Mouse (Mus musculus) thymus, adult 2 months (tissue): ENCODE results near the gene Evc2. TPM values are rescaled to one million over a fixed set of nuclear protein-coding genes. Genes with fewer than 3 reads are reported as not detected.

Source experiments
- DNase-seq: peaks from one replicate; pipeline ENCODE4 v3.0.0; 2021
- H3K27ac ChIP-seq: fragments of 200-500 bp; 2 replicates; pipeline ENCODE4 v1.5.1; 2012; ENCODE audit warnings: low read length, control low read depth; ENCODE audit not compliant: control insufficient read depth, insufficient read depth
- H3K27me3 ChIP-seq: fragments of 200-500 bp; 2 replicates; pipeline ENCODE4 v1.6.1; 2012; ENCODE audit warnings: mild to moderate bottlenecking, low read length, moderate library complexity, mixed read lengths; ENCODE audit not compliant: control insufficient read depth, insufficient read depth
- H3K36me3 ChIP-seq: fragments of 200-500 bp; 2 replicates; pipeline ENCODE4 v1.6.1; 2012; ENCODE audit warnings: mild to moderate bottlenecking, low read length, moderate library complexity; ENCODE audit not compliant: control insufficient read depth, insufficient read depth
- H3K4me1 ChIP-seq: fragments of 200-500 bp; replicated peaks from 2 replicates; pipeline ENCODE4 v1.6.1; 2012; ENCODE audit warnings: low read length; ENCODE audit not compliant: control insufficient read depth, insufficient read depth
- H3K4me3 ChIP-seq: fragments of 200-500 bp; 2 replicates; pipeline ENCODE4 v1.5.1; 2012; ENCODE audit warnings: mild to moderate bottlenecking, low read length, control low read depth, moderate library complexity; ENCODE audit not compliant: control insufficient read depth, insufficient read depth
- CTCF ChIP-seq: fragments of 200-500 bp; IDR thresholded peaks from 2 replicates; pipeline ENCODE4 v1.5.1; 2012; ENCODE audit warnings: mild to moderate bottlenecking, control low read depth, low read length, moderate library complexity, borderline replicate concordance; ENCODE audit not compliant: control insufficient read depth, poor library complexity, insufficient read depth; ENCODE audit errors: extremely low read depth
- POLR2A ChIP-seq: fragments of 200-500 bp; IDR thresholded peaks from 2 replicates; pipeline ENCODE4 v1.6.1; 2012; ENCODE audit warnings: mild to moderate bottlenecking, low read length, control low read depth, moderate library complexity; ENCODE audit not compliant: control insufficient read depth, poor library complexity, insufficient read depth; ENCODE audit errors: extremely low read depth
- whole genome bisulfite sequencing: fragments of 180-500 bp; shearing (Covaris S2); methylation state at CpG from one replicate; pipeline ENCODE4 v1.1.7; 2018; 5-methylcytosine and 5-hydroxymethylcytosine counted together
- polyA plus RNA-seq: library from polyadenylated mRNA; depleted of rRNA; stranded (reverse); fragments of >200 nt; gene quantifications from 2 replicates; pipeline ENCODE4 v1.2.3, GENCODE M21; 2012

Gene Evc2
- polyA plus RNA-seq, 1 experiment, result 7.2 TPM

GRCm38 (mm10) chr5:37336485-37337105 lies 1.7 kb upstream of the Evc2 start, which contains the start of gene Evc:
Evc (minus strand) TSS chr5:37336894.
- no peak for DNase-seq
- no peak within 1 kb of the TSS for H3K27ac ChIP-seq
- TF ChIP-seq CTCF (no peak), POLR2A (no peak)
- peak within 1 kb of the TSS; percentile 16 for H3K4me3 ChIP-seq
- no peaks in the 10 kb centered on the region for H3K36me3 ChIP-seq
- 4% methylated on average over 48 of the region's 48 CpGs for WGBS
- H3K4me1 ChIP-seq, result no peaks in the 10 kb centered on the region
- H3K27me3 ChIP-seq, result peaks cover 5% of the 10 kb centered on the region; the same call in 1 of the 2 replicates

DNA sequence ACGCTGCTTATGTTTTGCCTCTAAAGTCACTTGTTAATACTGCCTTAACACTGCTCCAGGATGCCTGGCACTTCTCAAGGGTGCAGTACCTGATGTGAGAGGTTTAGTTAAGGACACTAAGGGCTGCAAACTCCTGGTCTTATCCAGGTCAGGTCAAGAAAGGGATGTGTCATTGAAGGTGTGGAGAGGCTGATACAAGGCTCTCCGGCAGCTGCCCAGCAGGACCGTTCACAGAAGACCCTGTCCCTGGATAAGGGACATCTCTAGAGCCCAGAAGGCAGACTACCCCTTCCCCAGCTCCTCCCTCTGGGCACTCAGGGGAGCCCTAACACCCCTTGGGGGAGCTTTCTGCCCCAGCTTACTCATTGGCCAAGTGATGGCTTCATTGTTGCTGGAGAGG lies 603 bp upstream of the Evc2 start:
- Histone ChIP-seq H3K27me3 (peaks cover 5% of the 10 kb centered on the region; the same call in 1 of the 2 replicates), H3K27ac (no peak overlapping the region), H3K4me1 (no peaks in the 10 kb centered on the region), H3K36me3 (no peaks in the 10 kb centered on the region), H3K4me3 (no peak overlapping the region)
- no peak for TF ChIP-seq CTCF
- TF ChIP-seq POLR2A, result no peak
- DNase-seq, result no peak
- 87% methylated on average over 3 of the region's 3 CpGs for WGBS

- no peaks in the 10 kb centered on the region for H3K36me3 ChIP-seq
- TF ChIP-seq POLR2A, result no peak
- no peak for TF ChIP-seq CTCF
- no peak overlapping the region for H3K27ac ChIP-seq
- no peak overlapping the region for H3K4me3 ChIP-seq
- no peaks in the 10 kb centered on the region for H3K27me3 ChIP-seq
- no peak for DNase-seq
- no peaks in the 10 kb centered on the region for H3K4me1 ChIP-seq
- 96% methylated on average over 2 of the region's 2 CpGs for WGBS
Measured at GRCm38 (mm10) chr5:37343962-37344361, 5.7 kb downstream of the Evc2 start.

- no peak for DNase-seq
- Histone ChIP-seq H3K4me1 (no peaks in the 10 kb centered on the region), H3K36me3 (no peaks in the 10 kb centered on the region), H3K27ac (no peak overlapping the region), H3K27me3 (no peaks in the 10 kb centered on the region), H3K4me3 (no peak overlapping the region)
- no peak for TF ChIP-seq CTCF
- no peak for TF ChIP-seq POLR2A
- WGBS, result 93% methylated on average over 2 of the region's 2 CpGs
Measured at GRCm38 (mm10) chr5:37351791-37352190, 13.5 kb downstream of the Evc2 start.

- Histone ChIP-seq H3K4me1 (no peaks in the 10 kb centered on the region), H3K4me3 (no peak overlapping the region), H3K27me3 (no peaks in the 10 kb centered on the region), H3K36me3 (no peaks in the 10 kb centered on the region), H3K27ac (no peak overlapping the region)
- no peak for TF ChIP-seq POLR2A
- no peak for TF ChIP-seq CTCF
- DNase-seq, result peak; percentile 19
- 84% methylated on average over 4 of the region's 4 CpGs for WGBS
Measured at GRCm38 (mm10) chr5:37354385-37354784, 16.1 kb downstream of the Evc2 start.

GRCm38 (mm10) chr5:37356027-37356426 lies 17.7 kb downstream of the Evc2 start:
- Histone ChIP-seq H3K27me3 (no peaks in the 10 kb centered on the region), H3K4me1 (no peaks in the 10 kb centered on the region), H3K4me3 (no peak overlapping the region), H3K27ac (no peak overlapping the region), H3K36me3 (no peaks in the 10 kb centered on the region)
- TF ChIP-seq CTCF (no peak), POLR2A (no peak)
- DNase-seq, result no peak
- 91% methylated on average over 8 of the region's 8 CpGs for WGBS

DNA sequence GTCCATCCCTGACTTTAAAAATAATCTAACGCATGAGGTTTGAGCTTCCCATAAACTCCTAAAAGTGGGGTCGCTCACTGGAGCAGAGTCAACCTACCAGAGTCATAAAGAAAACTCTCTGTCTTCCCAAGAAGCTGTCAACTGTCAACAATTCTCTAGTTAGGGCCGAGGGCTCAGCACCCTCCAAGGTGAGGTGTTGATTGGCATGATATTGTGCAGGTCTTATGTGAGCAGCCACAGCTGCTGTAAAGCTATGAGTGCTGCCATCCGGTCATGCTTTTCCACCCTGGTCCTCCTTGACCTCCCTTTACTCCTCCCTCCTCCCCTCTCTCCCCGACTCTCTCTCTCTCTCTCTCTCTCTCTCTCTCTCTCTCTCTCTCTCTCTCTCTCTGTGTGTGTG lies 24.3 kb downstream of the Evc2 start:
- H3K36me3 ChIP-seq, result no peaks in the 10 kb centered on the region
- WGBS, result 83% methylated on average over 5 of the region's 5 CpGs
- H3K27me3 ChIP-seq, result no peaks in the 10 kb centered on the region
- H3K4me1 ChIP-seq, result no peaks in the 10 kb centered on the region
- no peak for TF ChIP-seq CTCF
- no peak for TF ChIP-seq POLR2A
- no peak overlapping the region for H3K27ac ChIP-seq
- DNase-seq, result no peak
- no peak overlapping the region for H3K4me3 ChIP-seq
